Mouse (Mus musculus) right cerebral cortex, adult 2 months (tissue): Measurements from ENCODE around the gene Ada.

Source experiments
- DNase-seq, 2 experiments: peaks; one replicate each; pipeline ENCODE4 v3.0.0; 2021 to 2022; ENCODE audit warnings: low spot score in 2 of 2

The Ada gene

DNA sequence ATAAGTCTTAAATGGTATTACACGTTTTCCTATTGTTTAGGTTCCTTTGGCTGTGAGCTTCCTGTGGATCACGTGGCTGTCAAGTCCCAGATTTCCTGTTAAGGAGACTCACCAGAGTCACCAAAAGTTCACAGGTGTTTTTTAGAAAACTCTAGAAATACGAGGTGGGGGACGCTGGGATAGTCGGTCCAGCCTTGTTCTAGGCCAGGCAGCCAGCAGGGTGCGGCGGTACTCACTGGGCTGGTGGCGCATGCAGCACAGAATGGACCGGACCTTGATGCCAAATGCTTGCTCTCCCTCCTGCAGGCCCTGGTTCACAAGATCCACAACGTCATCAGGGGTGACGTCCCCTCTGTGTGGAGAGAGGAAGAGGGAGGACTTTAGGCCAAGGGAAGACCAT lies 18.0 kb downstream of the Ada start:
- no peak for DNase-seq

DNA sequence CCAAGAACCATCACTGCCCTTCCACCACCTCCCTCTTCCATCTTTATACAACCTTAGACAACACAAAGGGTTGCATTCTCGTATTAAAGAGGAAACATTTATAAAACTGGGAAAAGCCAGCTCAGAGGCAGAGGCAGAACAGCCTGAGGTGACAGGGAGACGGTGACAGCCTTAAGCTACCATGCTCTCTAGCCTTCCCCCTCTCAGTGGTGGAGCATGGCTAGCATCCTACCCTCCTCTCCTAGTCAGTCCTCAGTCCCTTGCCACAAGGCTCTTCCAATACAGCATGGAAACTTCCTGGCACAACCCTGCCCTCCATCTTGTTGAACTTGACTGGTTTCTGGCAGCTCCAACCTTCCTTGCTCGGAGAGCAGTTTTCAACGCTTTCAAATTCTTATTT lies 21.7 kb downstream of the Ada start:
- DNase-seq = no peak

DNA sequence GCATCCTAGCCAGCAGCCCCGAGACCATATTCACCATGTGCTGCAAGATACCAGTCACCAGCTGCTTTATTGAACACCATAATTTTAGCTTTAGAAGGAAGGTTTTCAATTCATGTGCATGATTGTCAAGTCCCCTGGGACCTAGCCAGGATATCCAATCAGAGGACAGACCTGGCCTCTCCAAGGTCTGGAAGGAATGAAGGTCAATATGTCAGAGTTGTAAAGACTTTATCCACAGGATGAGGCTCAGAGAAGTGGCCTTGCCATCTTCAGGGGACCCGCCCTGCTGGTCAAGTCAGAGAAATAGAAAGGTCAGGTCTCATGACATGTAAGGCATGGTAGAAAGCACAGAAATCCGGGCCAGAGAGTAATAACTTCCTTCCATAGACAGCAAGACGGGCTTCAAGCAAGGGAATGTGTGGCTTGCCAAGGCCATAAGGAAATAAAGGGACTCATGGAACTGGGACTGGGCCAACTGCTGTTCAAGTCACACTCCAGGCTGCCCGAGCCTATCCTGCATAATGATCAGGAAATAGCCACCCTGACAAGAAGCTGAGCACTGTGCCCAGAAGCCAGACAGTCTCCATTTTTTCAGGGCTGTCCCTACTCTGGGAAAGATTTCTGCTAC lies 23.2 kb downstream of the Ada start:
- no peak for DNase-seq

DNA sequence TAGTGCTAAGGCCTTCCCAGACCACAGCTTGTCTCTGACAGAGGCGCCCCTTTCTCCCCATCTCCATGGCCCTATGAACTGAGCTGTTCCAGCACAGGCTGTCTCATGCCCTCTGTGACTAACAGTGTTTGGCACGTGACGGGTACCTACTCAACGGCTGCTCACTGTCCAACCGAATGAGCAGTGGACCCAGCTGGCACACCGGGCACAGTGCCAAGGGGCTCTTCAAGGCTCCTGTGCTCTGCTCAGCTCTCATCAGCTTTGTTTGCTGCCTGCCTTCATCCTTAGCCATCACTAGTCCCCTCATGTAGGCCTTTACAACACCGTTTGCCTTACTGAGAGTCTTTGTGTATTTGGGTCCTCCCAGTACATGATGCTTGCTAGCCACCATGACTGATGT lies 27.5 kb downstream of the Ada start:
- peak; percentile 44 to 54 for DNase-seq

DNA sequence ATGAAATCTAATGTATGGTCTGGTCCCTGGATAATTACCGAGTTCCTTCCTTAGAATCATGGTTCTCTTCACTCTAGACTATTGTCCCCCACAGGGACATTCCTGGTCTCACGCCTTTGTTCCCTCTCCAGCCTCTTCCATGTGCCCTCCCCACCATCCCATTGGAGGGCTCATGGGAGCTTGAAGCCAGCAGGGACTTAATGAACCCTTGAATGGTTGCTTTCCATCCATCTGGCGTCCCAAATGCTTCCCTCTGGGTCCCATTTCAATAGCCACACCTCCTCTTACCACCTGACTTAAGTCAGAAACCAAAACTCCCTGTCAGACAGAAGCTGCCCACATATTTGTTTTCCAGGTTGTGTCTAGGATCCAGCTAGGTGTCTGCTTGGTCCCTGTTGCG lies 30.4 kb downstream of the Ada start:
- no peak for DNase-seq

DNA sequence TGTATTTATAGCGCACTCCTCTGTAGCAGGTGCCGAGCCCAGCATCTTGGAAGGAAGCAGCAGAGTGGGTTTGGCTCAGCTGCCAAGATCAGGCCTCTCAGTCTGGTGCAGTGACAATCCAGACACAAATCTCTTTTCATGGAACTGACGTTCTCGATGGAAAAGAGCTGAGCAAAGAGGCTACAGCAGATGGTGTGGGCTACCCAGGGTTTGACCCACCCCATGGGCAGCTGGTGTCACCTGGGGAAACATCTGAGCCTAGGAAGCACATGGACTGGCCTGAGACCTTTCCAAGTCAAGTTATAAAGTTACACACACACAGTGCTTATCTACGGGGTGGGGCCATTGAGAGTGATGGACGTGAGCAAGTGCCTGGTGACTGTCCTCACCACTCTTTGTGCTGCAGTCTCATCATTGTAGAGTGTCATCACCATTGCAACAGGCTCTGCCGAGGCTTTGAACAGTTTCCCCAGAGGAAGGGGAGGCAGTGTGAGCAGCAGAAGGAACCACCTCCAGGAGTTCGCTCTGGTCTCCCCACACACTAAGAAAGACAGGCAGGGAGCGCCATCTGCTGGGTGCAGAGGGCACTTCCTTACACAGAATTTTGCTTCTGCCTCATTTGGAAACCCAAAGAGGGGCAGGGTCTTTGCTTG lies 31.0 kb downstream of the Ada start:
- DNase-seq = peak; percentile 80 to 89

DNA sequence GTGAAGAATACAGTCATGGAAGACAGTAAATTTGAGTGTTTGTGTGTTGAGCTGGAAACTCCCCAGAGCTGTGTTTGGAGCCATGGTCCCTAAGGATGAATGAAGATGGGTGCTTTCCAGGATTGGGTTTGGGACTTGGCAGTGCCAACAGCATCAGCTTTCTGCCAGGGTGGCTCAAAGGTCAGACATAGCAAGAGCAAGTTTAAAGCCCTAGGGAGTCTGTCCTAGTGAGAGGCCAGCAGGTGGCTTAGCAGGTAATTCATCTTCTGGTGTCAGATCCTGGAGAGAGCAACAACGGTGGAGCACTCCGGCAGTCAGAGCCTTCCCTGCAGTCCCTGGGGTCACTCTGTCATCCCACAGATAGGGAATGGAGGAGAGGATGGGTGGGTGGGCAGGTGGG lies 31.5 kb downstream of the Ada start:
- DNase-seq = no peak

DNA sequence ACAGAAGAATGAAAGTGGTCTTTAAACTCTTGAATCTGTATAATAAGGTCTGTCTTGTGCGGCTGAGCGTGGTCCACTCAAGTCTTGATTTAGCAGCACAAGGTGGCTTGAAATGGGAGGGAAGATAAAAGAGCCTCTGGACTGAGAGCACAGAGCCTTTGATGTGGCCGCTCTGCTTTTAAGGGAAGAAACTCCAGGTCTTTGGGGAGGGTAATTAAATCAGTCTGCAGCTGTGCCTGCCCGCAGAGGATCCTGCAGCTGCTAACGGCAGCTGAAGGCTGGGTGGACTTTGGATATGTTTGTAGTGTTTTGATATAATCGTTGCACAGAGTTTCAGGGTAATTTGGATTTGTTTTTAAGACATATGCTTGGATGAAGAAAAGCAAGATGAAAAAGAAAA lies 33.2 kb downstream of the Ada start:
- DNase-seq = no peak

DNA sequence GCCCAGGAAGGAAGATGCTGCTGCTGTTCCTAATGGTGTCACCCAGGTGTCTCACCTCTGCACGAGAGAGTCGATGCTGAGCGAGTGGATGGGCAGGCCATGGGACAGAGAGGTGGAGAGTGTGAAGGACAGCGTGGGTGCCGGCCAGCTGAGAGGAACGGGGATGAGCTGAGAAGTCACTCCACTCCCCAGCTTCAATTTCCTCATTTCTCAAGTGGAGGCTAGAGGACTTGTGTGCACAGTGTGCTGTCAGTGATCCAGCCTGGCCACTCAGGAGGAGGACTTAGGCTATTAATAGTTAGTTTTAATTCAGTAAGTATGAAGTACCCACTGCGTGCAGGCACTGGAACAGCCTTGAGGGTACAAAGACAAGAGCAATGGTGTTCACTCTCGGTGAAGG lies 33.6 kb downstream of the Ada start:
- no peak for DNase-seq

DNA sequence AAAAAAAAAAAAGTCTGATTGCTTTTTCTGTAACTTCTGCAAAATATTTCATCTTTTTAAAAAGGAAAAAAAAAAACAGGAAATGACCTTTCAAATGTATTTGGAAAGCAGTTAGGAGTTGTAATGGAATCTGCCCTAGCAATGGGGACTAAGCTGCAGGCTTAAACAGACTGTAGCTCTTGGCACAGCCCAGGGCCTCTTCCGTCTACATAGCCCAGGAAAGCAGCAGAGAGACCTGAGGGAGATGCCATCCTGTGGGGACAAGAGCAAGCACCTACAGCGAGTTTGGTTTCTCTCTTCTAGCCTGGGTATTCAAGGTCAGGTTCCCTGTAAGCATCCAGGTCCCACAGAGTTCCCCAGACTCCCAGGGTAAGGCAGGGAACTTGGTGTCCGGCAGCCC lies 36.7 kb downstream of the Ada start:
- no peak for DNase-seq

DNA sequence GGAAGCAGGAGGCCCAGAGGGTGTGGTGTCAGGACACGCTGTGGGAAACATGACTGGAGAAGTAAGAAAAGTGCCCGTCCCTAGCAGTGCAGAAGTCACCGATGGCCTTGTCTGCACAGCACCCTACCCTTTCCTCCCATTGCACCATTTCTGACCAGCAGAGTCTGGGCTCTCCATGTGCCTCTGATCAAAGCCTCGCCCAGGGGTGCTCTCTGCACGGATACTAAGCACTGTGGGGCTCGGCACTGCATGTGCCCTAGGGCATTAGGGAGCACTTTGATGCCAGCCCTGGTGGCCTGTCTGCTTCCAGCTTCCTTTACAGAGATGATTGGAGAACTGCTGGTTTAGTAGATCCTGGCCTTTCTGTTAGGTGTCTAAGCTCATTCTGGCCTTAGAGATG lies 37.2 kb downstream of the Ada start:
- DNase-seq = no peak

DNA sequence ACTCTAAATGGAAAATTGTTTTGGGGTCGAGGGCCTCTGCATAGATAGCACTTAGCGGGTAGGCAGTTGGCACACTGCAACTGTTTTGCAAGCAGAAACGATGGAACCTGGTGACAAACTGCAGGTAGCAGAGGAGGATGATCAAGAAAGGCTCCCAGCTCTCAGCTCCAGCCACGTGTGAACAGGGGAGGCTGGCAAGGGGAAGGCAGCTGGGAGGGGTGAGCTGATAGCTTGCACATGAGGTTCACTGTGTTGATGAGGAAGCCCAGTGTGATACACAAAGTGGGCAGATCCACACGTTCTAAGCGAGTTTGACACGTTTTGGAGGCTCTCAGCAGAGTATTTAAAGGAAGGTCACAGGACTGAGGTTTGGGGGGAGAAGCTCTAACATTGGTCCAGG lies 37.6 kb downstream of the Ada start:
- no peak for DNase-seq

DNA sequence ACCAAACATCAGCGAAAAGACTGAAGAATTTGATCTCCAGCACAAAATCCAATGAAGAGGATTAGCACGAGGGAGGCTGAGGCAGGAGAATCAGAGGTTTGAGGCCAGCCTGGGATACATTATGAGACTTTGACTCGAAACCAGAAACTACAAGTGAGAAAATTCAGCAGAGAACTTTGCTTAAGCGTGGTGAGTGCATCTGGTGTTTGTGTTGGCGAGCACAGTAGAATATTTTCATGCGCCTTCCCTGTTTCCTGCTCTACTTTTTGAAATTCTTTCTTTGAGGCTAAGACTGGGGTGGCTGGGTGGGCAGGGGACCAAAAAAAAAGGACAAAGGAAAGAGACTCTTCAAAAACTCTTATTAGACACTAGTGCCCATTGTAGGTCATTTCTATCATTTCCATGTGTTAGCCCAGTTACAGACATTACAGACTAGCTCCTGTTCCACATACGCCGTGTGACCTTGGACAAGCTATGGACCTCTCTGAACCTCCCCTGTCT lies 38.6 kb downstream of the Ada start:
- no peak for DNase-seq

DNA sequence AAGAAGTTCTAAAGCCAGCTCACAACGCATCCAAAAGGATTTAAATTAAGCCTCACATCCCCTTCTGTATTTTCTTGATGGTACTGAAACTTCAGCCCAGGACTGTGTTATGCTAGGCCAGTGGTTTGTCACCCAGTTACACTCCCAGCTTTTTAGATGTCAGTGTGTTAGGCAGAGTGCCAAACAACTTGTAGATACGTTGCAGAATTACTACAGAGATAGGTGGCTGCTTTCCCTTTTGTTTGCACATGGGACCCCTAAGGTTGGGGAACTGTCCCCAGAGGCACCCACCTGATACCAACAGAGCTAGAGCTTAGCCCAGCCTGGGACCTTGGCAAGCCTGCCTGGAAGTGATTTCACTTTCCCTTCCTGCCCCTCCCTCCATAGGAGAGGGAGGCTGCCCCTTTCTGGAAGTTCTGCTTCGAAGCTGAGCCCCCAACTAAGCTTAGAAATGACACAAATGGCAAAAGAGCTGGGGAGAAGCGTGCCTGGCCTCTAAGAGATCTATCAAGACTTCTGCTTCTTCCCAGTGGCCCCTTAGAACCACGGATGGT lies 39.4 kb downstream of the Ada start:
- DNase-seq = no peak

DNA sequence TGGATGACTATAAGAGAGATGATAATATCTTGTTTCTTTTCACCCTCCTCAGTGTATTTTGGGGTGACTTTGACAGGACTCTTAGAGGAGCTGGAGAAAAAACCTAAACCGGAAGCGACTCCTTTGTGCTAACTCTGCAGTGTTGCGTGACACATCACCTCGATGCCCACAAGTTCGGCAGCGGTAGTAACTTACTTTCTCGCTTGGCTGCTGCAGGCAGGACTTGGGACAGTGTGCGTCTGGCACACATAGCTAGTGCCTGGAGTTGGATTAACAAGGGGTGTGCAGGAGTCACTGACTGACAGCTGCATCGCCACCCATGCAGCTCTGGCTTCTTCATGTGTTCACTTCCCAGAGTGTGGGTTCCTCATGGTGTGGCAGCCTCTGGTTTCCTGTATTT lies 40.0 kb downstream of the Ada start:
- no peak for DNase-seq

DNA sequence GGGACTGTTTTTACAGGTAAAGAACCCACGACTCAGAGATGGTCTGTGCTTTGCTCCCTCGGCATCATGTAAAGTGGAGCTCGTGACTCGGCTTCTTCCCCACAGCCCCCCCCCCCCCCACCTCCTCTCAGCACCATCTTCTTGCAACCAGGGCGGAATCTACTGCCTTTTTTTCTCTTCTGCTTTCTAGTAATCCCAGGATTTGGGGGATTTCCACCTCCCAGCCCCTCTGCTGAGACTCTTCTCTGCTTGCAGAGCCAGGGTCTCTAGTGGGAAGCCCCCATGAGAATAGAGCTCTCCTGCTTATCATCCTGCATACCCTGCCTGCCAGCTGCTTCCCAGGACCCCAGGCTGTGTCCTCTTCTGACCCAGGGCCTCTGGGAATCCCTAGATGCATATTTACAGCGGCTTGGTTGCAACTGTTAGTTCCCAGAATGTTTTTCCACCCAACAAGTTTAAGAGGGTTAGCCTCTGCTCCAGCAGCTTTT lies 41.2 kb downstream of the Ada start:
- DNase-seq = no peak

DNA sequence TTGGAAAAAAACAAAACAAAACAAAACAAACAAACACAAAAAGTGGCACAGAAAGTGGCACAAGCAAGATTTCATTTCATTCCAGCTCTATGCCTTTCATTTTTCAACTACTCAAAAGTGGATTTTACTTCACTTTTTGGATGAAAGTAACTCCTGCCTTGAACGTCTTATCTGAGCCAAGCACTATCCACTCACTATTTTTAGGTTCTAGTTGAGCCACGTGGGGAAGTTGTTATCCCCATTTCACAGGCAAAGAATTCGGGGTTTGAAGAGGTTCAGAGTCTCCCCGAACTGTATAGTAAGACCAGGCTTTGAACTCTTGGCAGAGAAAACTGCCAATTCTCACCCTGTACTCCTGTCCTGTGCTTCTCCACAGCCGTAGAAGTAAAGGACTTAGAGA lies 41.7 kb downstream of the Ada start:
- DNase-seq = no peak

DNA sequence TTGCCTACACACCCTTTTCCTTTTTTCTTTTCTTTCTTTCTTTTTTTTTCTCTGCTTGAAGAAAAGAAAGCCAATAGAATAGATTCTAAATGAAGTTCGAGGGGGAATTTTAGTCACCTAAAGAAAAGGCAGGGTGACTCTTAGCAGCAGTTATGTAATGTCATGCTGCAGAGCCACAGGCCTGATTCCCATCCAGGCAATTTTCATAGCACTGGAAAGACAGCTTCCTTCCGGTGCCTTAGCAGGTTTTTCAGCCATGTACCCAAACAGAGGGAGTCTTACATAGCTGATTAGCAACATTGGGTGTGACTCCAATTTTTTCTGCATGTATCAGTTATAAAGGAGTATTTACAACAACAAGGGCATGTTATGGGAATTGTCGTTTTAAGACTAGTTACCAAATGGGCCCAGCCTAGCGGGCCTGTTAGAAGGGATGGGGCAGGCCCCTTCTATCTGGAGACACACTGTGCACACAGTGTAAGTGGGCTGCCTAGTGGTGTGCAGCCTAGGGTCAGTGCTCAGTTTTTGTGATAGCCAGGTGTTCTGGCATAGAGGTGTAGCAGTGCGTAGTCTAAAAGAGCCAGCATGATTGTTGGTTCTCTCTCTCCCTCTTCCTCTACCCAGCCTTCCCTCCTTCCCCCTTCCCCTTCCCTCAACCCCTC lies 46.3 kb downstream of the Ada start:
- DNase-seq = peak; percentile 45 to 62

DNA sequence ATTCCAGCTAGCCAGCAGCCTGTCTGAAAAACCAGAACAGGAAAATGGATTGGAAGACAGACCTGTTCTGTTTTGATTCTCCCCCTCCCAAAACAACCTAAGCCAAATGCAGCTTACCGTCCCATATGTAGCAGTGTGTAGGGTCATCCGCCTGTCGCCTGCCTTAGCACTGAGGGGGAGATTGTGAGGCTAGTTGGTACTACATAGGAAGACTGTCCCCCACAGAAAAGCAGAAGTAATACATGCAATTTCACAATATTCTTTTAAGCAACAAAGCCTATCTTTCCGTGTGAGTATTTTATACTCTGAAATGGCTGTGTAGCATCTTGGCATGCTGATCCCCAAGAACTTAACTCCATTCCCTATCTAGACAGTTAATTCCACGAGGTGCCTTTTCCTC lies 47.1 kb downstream of the Ada start:
- DNase-seq = no peak

DNA sequence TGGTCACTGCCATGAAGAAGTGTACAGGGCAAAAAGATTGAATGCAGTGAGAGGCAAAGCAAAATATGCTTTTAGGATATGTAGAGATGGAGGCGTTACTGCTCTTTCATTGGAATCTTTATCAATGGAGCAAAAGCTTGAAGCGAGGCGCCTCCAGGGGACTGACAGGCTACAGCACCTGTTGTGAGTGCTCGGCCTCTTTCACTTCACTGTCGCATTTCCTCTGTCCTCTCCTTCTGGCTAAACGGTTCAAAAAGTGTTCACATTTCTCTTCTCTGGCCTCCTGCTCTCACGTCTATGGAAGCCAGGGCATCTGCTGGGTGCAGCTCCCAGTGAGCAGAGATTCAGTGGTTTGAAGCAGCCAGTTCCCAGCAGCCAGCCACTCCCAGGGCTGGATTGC lies 47.6 kb downstream of the Ada start:
- DNase-seq = no peak

DNA sequence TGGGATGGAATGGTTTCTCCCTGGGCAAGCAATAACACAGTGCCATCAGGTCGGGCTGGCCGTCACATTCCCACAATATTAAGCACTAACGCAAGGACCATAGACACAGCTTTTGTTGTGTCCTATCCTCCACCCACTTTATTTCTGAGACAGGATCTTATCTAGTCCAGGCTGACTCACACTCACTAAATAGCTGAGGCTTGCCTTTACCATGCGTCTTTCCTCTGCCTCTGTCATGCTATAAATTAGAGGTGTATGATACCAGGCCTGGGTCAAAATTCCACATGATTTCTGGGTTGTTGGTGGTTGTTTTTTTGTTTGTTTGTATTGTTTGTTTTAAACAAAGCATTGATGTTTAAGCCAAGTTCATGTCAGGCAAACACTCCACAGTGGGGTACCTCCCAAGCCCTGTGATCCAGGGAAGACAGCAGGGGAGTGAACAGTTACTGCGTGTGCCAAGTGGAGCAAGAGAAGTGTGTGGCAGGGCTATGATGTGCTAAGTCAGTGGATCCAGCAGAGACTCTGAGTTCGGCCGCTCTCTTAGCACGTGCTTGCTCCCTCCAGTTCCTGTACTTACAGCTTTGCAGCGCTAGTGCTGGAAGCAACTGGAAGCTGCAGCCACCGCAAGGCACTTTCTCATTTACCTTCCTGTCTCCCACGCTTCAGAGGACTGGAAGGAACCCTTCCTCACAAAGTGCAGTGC lies 50.8 kb downstream of the Ada start:
- DNase-seq = no peak

DNA sequence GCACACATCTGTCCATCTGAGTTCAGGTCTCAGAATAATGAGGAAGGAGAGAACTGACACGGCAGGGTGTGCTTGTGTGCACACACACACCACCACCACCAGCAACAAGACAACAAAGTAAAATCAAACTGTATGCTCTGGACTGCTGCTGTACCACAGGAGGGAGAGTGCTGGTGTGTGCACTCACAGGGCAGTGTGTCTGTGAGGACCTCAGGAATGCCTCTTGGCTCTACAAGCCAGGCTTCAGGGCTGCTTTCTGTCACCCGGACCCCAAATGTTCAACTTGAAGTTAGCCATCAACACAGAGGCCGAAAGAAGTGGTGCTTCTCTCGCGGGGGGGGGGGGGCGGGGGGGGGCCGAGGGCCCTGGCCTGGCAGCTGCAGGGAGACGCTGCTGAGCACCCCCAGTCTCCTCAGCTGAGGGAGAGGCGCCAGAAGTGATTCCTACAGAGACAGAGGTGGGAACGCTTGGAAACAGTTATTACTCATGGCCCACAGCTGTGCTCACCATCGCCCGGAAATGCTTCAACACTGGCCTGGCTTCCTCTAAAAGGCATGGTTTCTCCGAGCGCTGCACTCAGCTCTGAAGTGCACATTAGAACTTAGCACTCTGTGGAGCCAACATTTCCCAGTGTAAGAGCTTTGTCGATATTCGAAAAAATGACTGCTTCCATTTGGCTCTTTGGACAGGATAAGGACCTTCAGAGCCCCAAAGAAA lies 52.1 kb downstream of the Ada start:
- DNase-seq = no peak
